Mouse (Mus musculus): ENCODE results near the gene Abi2. TPM values are rescaled to one million over a fixed set of nuclear protein-coding genes. Genes with fewer than 3 reads are reported as not detected.
"Not testable (repeated sequence)": the region's sequence is repeated elsewhere in the genome, so short reads cannot be mapped to it uniquely, and the experiment has no call there.

Gene Abi2
- total RNA-seq (2021) = 100 to 1,000 TPM; 361 to 368 TPM
- long read RNA-seq, experiment 1, full-length matches to known transcripts = 9 of 88 reads
- long read RNA-seq, experiment 1, partial matches to known transcripts = 18 of 88 reads
- long read RNA-seq, experiment 1, other reads (novel, unspliced or antisense) = 61 of 88 reads
- long read RNA-seq, experiment 2, full-length matches to known transcripts = 6 of 95 reads
- long read RNA-seq, experiment 2, partial matches to known transcripts = 17 of 95 reads
- long read RNA-seq, experiment 2, other reads (novel, unspliced or antisense) = 72 of 95 reads

- DNase-seq (ENCODE audit: low spot score in 2 of 2) = peak; percentile 89 to 94
Observed at GRCm38 (mm10) chr1:60409168-60409828, at the start of gene Abi2. Abi2 (plus strand) TSS chr1:60409619.

DNA sequence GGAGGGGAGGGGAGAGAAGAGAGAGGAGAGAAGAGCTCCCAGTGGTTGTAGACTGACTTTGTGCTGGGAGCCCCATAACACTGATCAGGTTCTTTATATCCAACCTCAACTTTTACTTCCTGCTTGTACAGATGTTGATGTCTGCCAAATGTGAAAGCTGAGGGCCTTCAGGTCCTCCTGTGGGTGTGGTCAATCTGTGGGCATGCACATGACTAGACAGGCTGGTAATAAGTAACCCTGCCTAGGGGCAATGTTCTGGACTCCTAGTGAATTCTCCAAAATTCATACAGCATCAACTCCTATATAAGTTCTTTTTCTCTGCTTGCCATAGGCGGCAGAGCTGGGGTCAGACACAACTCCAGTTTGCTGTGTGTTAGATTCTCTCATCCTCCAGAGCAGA lies 47.8 kb upstream of the Abi2 start:
- no peak for DNase-seq (ENCODE audit: low spot score in 2 of 2)

- DNase-seq (ENCODE audit: low spot score in 2 of 2) = no peak
Observed at GRCm38 (mm10) chr1:60376556-60376955, 32.9 kb upstream of the Abi2 start.

GRCm38 (mm10) chr1:60381910-60382309 lies 27.5 kb upstream of the Abi2 start:
- no peak for DNase-seq (ENCODE audit: low spot score in 2 of 2)

GRCm38 (mm10) chr1:60404848-60405247 lies 4.6 kb upstream of the Abi2 start:
- no peak for DNase-seq (ENCODE audit: low spot score in 2 of 2)

DNA sequence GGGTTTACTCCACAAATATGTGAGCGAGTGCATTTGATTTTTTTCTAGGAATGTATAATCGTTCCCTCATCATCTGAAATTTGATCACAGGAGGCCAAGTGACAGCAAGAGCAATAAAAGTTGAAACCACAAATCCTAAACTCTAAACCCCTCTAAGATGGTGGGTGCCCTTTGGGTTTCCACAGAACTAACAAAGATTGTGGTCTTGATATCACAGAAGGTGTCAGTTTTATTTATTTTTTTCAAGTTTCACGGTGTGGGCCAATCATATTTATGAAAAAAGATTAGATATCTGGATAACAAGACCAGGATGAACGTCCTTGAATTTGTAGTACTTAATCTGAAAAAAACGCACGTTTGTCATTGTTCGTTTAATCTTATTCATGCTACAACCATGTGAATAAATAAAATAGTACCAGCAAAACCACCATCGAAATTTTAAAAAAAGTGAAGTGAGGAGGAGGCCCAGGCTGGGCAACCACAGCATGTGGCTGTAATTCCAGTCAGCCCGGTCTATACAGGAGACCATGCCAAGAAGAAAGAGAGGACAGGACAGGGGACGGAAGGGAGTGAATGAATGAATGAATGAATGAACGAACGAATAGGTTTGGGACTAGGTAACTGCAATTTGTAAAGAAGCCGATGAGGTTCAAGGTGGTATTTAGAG lies 785 bp upstream of the Abi2 start:
- no peak for DNase-seq (ENCODE audit: low spot score in 2 of 2)

GRCm38 (mm10) chr1:60409928-60410817 lies 754 bp downstream of the Abi2 start:
- DNase-seq (ENCODE audit: low spot score in 2 of 2) = peak in 1 of 2 experiments; percentile 55

DNA sequence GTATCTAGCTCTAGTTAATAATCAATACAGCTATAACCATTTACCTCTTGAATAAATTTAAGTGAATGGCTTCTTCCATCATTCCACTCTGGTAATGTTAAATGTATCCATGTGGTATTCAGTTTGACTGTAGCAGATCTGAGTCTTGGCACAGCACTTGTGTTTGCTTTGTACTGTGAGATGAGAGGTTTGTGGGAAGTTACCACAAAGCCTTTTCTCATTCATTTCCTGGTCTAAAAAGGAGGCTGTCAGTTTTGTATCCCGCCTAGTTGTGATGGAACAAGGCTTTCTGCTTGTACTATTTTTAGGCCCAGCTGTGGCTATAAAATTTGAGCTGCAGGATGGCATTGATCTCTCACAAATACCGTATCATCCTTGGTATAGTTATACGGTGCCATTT lies 7.3 kb downstream of the Abi2 start:
- no peak for DNase-seq (ENCODE audit: low spot score in 2 of 2)

DNA sequence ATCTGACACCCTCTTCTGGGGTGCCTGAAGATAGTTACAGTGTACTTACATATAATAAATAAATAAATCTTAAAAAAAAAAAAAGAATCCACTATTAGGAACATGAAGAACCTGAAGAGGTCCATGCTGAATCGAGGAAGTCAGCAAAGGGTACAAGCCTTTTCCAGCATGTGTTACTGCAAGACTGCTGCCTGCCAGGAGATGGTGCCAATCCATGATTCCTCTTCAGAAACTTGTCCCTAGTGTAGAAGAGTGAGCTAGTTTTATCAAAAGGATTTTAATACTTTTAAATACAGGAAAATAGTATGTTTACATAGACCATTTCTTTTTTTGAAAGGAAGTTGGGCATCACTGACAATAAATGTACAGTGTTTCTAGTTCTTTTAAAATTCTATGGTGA lies 14.5 kb downstream of the Abi2 start:
- DNase-seq (ENCODE audit: low spot score in 2 of 2) = no peak

- DNase-seq (ENCODE audit: low spot score in 2 of 2) = no peak
Observed at GRCm38 (mm10) chr1:60428341-60428740, 18.9 kb downstream of the Abi2 start.

GRCm38 (mm10) chr1:60428932-60429331 lies 19.5 kb downstream of the Abi2 start:
- DNase-seq (ENCODE audit: low spot score in 2 of 2) = peak in 1 of 2 experiments; percentile 24

- no peak for DNase-seq (ENCODE audit: low spot score in 2 of 2)
Observed at GRCm38 (mm10) chr1:60431531-60431930, 22.1 kb downstream of the Abi2 start.

DNA sequence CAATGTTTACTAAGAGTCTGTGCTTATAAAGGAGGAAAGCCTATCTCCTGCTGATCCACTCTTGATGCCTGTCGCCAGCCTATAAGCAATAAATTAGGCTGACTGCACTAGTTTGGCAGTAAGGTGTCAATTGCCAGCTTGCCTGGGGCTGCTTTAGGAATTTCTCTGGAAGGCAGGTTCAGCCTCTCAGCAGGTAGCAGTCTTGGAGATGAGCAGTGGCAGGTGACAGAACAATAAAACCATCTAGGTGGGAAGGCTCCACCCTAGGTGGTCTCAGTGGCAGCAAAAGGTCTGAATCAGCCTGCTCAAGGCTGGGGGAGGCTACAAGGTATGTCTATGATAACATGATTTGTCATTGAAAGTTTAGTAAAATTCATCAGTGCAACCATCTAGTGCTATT lies 23.1 kb downstream of the Abi2 start:
- no peak for DNase-seq (ENCODE audit: low spot score in 2 of 2)

- DNase-seq (ENCODE audit: low spot score in 2 of 2) = not testable (repeated sequence)
Observed at GRCm38 (mm10) chr1:60441438-60441837, 32.0 kb downstream of the Abi2 start.

GRCm38 (mm10) chr1:60447067-60447466 lies 37.6 kb downstream of the Abi2 start:
- no peak for DNase-seq (ENCODE audit: low spot score in 2 of 2)

DNA sequence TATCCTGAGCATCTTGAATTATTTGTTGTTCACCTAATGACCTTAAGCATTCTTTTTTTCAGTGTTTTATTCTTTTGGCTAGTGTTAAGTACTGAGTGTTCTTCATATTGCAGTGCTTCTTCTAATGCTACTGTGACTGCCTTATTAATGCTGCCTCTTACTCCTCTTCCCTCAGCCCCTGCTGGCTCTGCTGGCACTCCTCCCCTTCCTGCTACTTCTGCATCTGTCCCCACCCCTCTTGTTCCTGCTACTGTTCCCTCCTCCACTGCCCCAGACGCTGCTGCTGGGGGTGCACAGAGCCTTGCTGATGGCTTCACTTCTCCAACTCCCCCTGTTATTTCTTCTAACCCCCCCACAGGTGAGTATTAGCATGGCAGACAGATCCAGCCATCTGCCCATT lies 40.5 kb downstream of the Abi2 start:
- no peak for DNase-seq (ENCODE audit: low spot score in 2 of 2)

- no peak for DNase-seq (ENCODE audit: low spot score in 2 of 2)
Observed at GRCm38 (mm10) chr1:60460623-60461022, 51.2 kb downstream of the Abi2 start.

GRCm38 (mm10) chr1:60469491-60469890 lies 60.1 kb downstream of the Abi2 start:
- DNase-seq (ENCODE audit: low spot score in 2 of 2) = no peak

- no peak for DNase-seq (ENCODE audit: low spot score in 2 of 2)
Observed at GRCm38 (mm10) chr1:60470541-60470940, 61.1 kb downstream of the Abi2 start.

DNA sequence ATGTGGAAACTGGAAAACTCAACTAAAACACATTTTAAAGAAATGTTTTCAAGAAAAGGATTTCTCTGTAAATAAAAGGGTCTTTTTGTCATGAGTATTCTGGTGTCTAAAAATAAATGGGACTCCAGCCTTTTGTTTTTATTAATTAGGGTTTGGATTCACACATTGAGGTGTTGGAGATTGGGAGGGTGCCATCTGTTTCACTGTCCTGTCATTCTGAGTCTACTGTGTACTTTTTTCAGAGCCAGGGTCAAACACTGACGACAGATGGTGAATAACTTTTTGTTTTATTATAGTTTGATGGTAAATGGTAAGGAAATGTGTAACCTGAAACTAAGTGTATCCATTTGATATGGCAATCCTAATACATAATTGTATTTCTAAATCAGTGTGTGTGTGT lies 72.1 kb downstream of the Abi2 start:
- DNase-seq (ENCODE audit: low spot score in 2 of 2) = no peak

- no peak for DNase-seq (ENCODE audit: low spot score in 2 of 2)
Observed at GRCm38 (mm10) chr1:60482881-60483280, 73.5 kb downstream of the Abi2 start.

Measured in layer of hippocampus, postnatal 14 days (tissue).